Mouse (Mus musculus): ENCODE measurements around the gene Dip2b. TPM values are rescaled to one million over a fixed set of nuclear protein-coding genes. Genes with fewer than 3 reads are reported as not detected.

The Dip2b gene
- polyA plus RNA-seq, 1 experiment: 7.3 TPM

DNA sequence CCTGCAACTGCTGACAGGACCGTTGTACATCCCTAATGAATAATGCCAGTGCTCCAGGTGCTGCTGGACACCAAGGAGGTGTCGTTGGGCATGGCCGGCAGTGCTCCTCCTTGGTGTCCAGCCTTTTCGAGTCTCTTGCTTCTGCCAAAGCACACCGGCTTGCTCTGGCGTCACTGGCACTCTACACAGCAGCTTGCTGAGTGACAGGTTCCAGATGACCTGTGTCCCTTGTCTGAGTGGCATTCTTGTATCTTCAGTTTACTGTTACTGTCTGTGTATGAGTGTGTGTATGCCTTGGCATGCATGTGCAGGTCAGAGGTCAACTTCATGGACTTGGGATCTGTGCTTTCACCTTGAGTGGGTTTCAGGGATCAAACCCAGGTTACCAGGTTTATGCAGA lies 83.0 kb downstream of the Dip2b start:
- Histone ChIP-seq H3K4me2 (ENCODE audit: low read depth) (no peak overlapping the region), H3K36me3 (ENCODE audit: control insufficient read depth, insufficient read depth) (no peaks in the 10 kb centered on the region), H3K27me3 (ENCODE audit: control insufficient read depth, insufficient read depth, insufficient read length) (no peaks in the 10 kb centered on the region), H3ac (ENCODE audit: control insufficient read depth, insufficient read length) (no peak overlapping the region), H3K79me2 (ENCODE audit: control insufficient read depth, insufficient read depth) (no peaks in the 10 kb centered on the region), H3K4me3 (no peak overlapping the region)
- no peak for TF ChIP-seq MYOG (IDR thresholded peaks at IDR 0.05; ENCODE audit: control insufficient read depth in 1 of 3, insufficient read depth in 1 of 3, insufficient read length in 2 of 3, low read depth in 2 of 3)
- TF ChIP-seq TCF12 (IDR thresholded peaks at IDR 0.05; ENCODE audit: insufficient read depth, poor library complexity, severe bottlenecking): no peak
- no peak for TF ChIP-seq SRF (IDR thresholded peaks at IDR 0.05; ENCODE audit: control insufficient read depth, insufficient read length, low read depth)
- TF ChIP-seq MAX (IDR thresholded peaks at IDR 0.05; ENCODE audit: low read depth): no peak
- no peak for TF ChIP-seq CEBPB (IDR thresholded peaks at IDR 0.05; ENCODE audit: insufficient read depth, poor library complexity, severe bottlenecking)
- TF ChIP-seq REST (IDR thresholded peaks at IDR 0.05; ENCODE audit: insufficient read depth, insufficient read length): no peak
- no peak for TF ChIP-seq POLR2A (IDR thresholded peaks at IDR 0.05; ENCODE audit: insufficient read length, low read depth)
- no peak for TF ChIP-seq POLR2AphosphoS2 (IDR thresholded peaks at IDR 0.05; ENCODE audit: insufficient read length, low read depth)
- no peak for TF ChIP-seq MYOD1 (IDR thresholded peaks at IDR 0.05; ENCODE audit: control insufficient read depth in 1 of 3, insufficient read length in 2 of 3, low read depth in 2 of 3)
- TF ChIP-seq TCF3 (IDR thresholded peaks at IDR 0.05; ENCODE audit: insufficient read length, low read depth): no peak
- TF ChIP-seq E2F4 (IDR thresholded peaks at IDR 0.05; ENCODE audit: insufficient read depth): no peak
- no peak for TF ChIP-seq USF1 (IDR thresholded peaks at IDR 0.05; ENCODE audit: low read depth)

DNA sequence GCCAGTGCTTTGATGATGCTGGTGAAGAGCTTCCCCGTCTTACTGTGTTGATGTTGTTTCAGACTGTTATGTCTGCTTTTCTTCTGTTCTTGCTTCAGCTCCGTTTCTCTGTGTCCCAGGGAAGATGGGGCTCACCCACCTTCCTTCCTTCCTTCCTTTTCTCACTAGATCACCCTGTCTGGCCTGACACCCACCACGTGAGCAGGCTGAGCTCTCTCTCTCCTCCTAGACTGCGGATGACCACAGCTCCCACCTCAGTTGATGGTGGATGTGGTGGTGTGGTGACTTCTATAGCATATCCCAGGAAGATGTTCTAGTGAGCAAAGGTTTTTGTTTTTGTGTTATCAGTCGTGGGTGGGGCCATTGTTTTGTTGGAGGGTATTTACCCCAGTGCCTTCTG lies 85.4 kb downstream of the Dip2b start:
- no peak overlapping the region for H3ac ChIP-seq (ENCODE audit: control insufficient read depth, insufficient read length)
- TF ChIP-seq MYOG (IDR thresholded peaks at IDR 0.05; ENCODE audit: control insufficient read depth in 1 of 3, insufficient read depth in 1 of 3, insufficient read length in 2 of 3, low read depth in 2 of 3) (no peak), TCF12 (IDR thresholded peaks at IDR 0.05; ENCODE audit: insufficient read depth, poor library complexity, severe bottlenecking) (no peak), POLR2A (IDR thresholded peaks at IDR 0.05; ENCODE audit: insufficient read length, low read depth) (no peak), MAX (IDR thresholded peaks at IDR 0.05; ENCODE audit: low read depth) (no peak), E2F4 (IDR thresholded peaks at IDR 0.05; ENCODE audit: insufficient read depth) (no peak), USF1 (IDR thresholded peaks at IDR 0.05; ENCODE audit: low read depth) (no peak), CEBPB (IDR thresholded peaks at IDR 0.05; ENCODE audit: insufficient read depth, poor library complexity, severe bottlenecking) (no peak), REST (IDR thresholded peaks at IDR 0.05; ENCODE audit: insufficient read depth, insufficient read length) (no peak), POLR2AphosphoS2 (IDR thresholded peaks at IDR 0.05; ENCODE audit: insufficient read length, low read depth) (no peak), TCF3 (IDR thresholded peaks at IDR 0.05; ENCODE audit: insufficient read length, low read depth) (no peak), SRF (IDR thresholded peaks at IDR 0.05; ENCODE audit: control insufficient read depth, insufficient read length, low read depth) (no peak), MYOD1 (IDR thresholded peaks at IDR 0.05; ENCODE audit: control insufficient read depth in 1 of 3, insufficient read length in 2 of 3, low read depth in 2 of 3) (no peak)
- H3K36me3 ChIP-seq (ENCODE audit: control insufficient read depth, insufficient read depth): no peaks in the 10 kb centered on the region
- no peaks in the 10 kb centered on the region for H3K27me3 ChIP-seq (ENCODE audit: control insufficient read depth, insufficient read depth, insufficient read length)
- no peaks in the 10 kb centered on the region for H3K79me2 ChIP-seq (ENCODE audit: control insufficient read depth, insufficient read depth)
- no peak overlapping the region for H3K4me3 ChIP-seq
- H3K4me2 ChIP-seq (ENCODE audit: low read depth): no peak overlapping the region

DNA sequence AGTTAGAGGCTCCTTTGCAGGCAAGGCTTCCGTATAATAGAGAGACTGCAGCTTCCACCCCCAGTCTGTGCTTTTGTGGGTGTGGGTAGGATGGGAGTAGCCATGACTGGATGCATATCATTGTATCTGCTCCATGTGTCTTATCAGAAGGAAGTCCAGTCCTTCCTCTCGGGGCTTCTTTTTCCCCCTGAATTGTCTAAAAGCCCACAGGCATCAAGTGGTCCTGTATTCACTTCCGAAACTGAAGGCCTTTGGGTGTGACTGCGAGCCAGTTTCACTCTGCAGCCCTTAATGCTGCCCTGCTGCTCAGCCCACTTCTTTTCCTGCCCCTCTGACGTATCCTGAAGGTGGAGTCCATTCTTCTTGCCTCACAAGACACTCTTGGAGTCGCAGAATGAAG lies 86.8 kb downstream of the Dip2b start:
- Histone ChIP-seq H3K27me3 (ENCODE audit: control insufficient read depth, insufficient read depth, insufficient read length) (no peaks in the 10 kb centered on the region), H3K4me2 (ENCODE audit: low read depth) (no peak overlapping the region), H3K36me3 (ENCODE audit: control insufficient read depth, insufficient read depth) (no peaks in the 10 kb centered on the region), H3ac (ENCODE audit: control insufficient read depth, insufficient read length) (no peak overlapping the region), H3K79me2 (ENCODE audit: control insufficient read depth, insufficient read depth) (no peaks in the 10 kb centered on the region), H3K4me3 (no peak overlapping the region)
- TF ChIP-seq TCF3 (IDR thresholded peaks at IDR 0.05; ENCODE audit: insufficient read length, low read depth) (no peak), USF1 (IDR thresholded peaks at IDR 0.05; ENCODE audit: low read depth) (no peak), POLR2A (IDR thresholded peaks at IDR 0.05; ENCODE audit: insufficient read length, low read depth) (no peak), REST (IDR thresholded peaks at IDR 0.05; ENCODE audit: insufficient read depth, insufficient read length) (no peak), E2F4 (IDR thresholded peaks at IDR 0.05; ENCODE audit: insufficient read depth) (no peak), MYOD1 (IDR thresholded peaks at IDR 0.05; ENCODE audit: control insufficient read depth in 1 of 3, insufficient read length in 2 of 3, low read depth in 2 of 3) (no peak), SRF (IDR thresholded peaks at IDR 0.05; ENCODE audit: control insufficient read depth, insufficient read length, low read depth) (no peak), TCF12 (IDR thresholded peaks at IDR 0.05; ENCODE audit: insufficient read depth, poor library complexity, severe bottlenecking) (no peak), POLR2AphosphoS2 (IDR thresholded peaks at IDR 0.05; ENCODE audit: insufficient read length, low read depth) (no peak)

DNA sequence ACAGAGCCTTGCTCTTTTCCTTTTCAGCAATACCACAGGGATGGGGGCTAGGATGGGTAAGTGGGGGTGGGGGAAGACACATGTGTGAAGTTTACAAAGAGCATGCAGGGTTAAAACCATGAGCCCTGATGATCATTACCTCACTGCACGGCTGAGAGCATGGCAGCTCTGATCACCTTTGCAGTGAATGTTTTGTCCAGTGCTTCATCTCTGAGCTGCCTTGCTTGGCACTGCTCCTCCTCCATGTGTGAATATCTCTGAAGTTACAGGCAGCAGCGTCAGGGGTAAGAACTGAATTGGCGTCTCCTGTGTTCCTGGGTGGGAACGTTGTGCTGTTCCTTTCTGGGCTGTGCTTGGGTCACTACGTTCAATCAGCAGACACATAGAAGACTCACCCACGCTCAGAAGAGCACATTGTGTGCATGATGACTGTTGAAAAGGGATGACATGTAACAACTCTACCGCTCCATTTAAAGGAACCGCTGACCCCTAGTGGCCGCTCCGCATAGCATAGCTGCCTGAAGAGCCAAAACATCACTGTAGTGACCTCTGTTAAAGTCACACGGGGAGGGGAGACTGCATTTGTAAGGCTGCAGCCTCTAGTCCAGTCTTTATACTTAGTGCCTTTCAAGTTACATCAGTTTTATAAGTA lies 88.1 kb downstream of the Dip2b start:
- TF ChIP-seq TCF3 (IDR thresholded peaks at IDR 0.05; ENCODE audit: insufficient read length, low read depth): no peak
- TF ChIP-seq TCF12 (IDR thresholded peaks at IDR 0.05; ENCODE audit: insufficient read depth, poor library complexity, severe bottlenecking): no peak
- TF ChIP-seq SRF (IDR thresholded peaks at IDR 0.05; ENCODE audit: control insufficient read depth, insufficient read length, low read depth): no peak
- TF ChIP-seq USF1 (IDR thresholded peaks at IDR 0.05; ENCODE audit: low read depth): no peak
- TF ChIP-seq REST (IDR thresholded peaks at IDR 0.05; ENCODE audit: insufficient read depth, insufficient read length): no peak
- TF ChIP-seq E2F4 (IDR thresholded peaks at IDR 0.05; ENCODE audit: insufficient read depth): no peak
- no peak for TF ChIP-seq MYOG (IDR thresholded peaks at IDR 0.05; ENCODE audit: control insufficient read depth in 1 of 3, insufficient read depth in 1 of 3, insufficient read length in 2 of 3, low read depth in 2 of 3)
- TF ChIP-seq POLR2AphosphoS2 (IDR thresholded peaks at IDR 0.05; ENCODE audit: insufficient read length, low read depth): no peak
- TF ChIP-seq MAX (IDR thresholded peaks at IDR 0.05; ENCODE audit: low read depth): no peak
- TF ChIP-seq POLR2A (IDR thresholded peaks at IDR 0.05; ENCODE audit: insufficient read length, low read depth): no peak
- TF ChIP-seq MYOD1 (IDR thresholded peaks at IDR 0.05; ENCODE audit: control insufficient read depth in 1 of 3, insufficient read length in 2 of 3, low read depth in 2 of 3): no peak
- no peak for TF ChIP-seq CEBPB (IDR thresholded peaks at IDR 0.05; ENCODE audit: insufficient read depth, poor library complexity, severe bottlenecking)
- Histone ChIP-seq H3K27me3 (ENCODE audit: control insufficient read depth, insufficient read depth, insufficient read length) (no peaks in the 10 kb centered on the region), H3K79me2 (ENCODE audit: control insufficient read depth, insufficient read depth) (no peaks in the 10 kb centered on the region), H3K36me3 (ENCODE audit: control insufficient read depth, insufficient read depth) (no peaks in the 10 kb centered on the region), H3ac (ENCODE audit: control insufficient read depth, insufficient read length) (no peak overlapping the region), H3K4me2 (ENCODE audit: low read depth) (no peak overlapping the region), H3K4me3 (no peak overlapping the region)

Measured in myocyte (in vitro differentiated cells).